Mouse (Mus musculus): ENCODE data around the gene Hnrnpl.

The Hnrnpl gene

GRCm38 (mm10) chr7:28790066-28790806 lies 18.1 kb upstream of the Hnrnpl start:
- no peak for DNase-seq (ENCODE audit: low spot score)

GRCm38 (mm10) chr7:28791706-28792105 lies 16.6 kb upstream of the Hnrnpl start:
- no peak for DNase-seq (ENCODE audit: low spot score)

DNA sequence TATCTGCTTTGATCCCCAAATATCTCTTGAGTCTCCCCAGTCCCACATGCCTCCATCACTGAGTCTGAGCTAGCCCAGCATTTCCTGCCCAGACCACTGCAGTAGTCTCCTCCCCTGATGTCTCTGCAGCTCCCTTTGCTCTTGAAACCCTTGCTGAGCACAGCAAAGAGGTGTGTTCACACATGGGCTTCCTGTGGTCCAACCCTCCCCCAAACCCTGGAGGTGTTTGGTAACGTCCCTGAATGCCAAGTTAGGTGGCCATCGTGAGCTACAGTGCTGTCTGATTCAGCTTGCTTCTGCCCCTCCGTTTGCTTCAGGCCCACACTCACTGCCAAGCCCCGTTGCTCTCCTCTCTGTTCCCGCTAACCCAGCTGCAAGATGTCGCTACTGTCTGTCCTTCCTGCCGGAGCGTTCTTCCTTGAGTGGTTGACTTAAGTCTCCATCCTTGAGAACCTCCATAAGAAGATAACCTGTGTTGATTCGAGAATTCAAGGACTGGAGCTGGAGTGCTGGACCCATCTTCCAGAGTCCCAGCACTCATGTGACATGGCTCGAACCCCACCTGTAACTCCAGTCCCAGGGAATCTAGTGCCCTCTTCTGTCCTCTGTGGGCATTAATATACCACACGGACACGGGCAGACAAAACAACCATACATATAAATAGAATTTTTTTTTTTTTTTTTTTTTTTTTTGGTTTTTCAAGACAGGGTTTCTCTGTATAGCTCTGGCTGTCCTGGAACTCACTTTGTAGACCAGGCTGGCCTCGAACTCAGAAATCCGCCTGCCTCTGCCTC lies 15.8 kb upstream of the Hnrnpl start:
- DNase-seq (ENCODE audit: low spot score), result no peak

- no peak for DNase-seq (ENCODE audit: low spot score)
These were observed 14.5 kb upstream of the Hnrnpl start for GRCm38 (mm10) chr7:28793834-28794233.

- DNase-seq (ENCODE audit: low spot score), result no peak
These were observed 13.8 kb upstream of the Hnrnpl start for GRCm38 (mm10) chr7:28794496-28794895.

- no peak for DNase-seq (ENCODE audit: low spot score)
These were observed 12.5 kb upstream of the Hnrnpl start for GRCm38 (mm10) chr7:28795832-28796231.

GRCm38 (mm10) chr7:28796562-28796975 lies 11.8 kb upstream of the Hnrnpl start:
- DNase-seq (ENCODE audit: low spot score), result peak; percentile 85

GRCm38 (mm10) chr7:28799994-28800393 lies 8.3 kb upstream of the Hnrnpl start:
- no peak for DNase-seq (ENCODE audit: low spot score)

DNA sequence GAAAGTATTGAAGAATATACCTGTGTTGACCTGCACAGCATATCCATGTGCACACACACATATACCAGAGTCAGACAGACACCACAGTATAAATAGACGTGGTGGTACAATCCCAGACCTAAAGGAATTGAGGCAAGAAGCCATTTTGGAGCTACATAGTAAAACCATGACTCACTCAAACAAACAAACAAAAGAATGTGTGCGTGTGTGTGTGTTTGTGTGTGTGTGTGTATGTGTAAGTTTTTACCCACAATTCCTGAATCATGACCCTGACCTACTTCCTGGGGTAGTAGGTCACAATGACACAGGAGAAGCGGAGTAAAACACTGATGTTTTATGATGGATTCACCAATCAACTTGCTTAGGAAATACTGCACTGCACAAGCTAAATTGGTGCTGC lies 6.9 kb upstream of the Hnrnpl start:
- no peak for DNase-seq (ENCODE audit: low spot score)

GRCm38 (mm10) chr7:28801901-28802670 lies 6.3 kb upstream of the Hnrnpl start:
- peak; percentile 61 for DNase-seq (ENCODE audit: low spot score)

DNA sequence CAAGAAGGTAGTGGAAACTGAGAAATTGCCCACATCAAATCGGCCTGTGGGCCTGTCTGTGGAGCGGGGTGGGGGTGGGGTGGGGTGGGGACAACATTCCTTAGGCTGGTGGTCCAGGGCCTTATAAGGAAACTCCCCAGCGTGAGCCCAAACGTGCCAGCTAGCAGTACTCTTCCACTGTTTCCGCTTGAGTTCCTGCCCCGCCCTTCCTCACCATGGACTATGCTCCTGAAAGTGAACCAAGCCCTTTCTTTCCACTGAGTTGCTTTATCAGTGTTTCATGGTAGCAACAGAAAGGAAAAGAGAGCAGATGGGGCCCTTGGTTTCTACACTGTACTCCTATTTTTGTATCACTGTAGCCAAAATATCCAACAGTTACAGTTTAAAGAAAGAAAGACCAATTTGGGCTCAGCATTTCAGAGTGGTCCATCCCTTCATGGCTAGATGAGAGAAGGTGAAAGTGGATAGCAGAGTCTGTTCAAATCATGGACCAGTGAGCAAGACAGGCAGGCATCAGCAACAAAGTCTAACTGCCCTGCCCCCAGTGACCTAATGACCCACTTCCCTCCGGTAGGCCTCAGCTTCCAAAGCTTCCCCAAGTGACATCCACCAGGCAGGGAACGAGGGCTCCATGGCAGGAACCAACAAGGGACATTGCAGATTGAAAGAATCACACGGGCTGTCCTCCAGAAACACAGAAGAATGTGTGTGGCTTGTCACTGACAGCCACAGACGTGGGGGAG lies 5.3 kb upstream of the Hnrnpl start:
- DNase-seq (ENCODE audit: low spot score), result no peak

GRCm38 (mm10) chr7:28803756-28804155 lies 4.6 kb upstream of the Hnrnpl start:
- no peak for DNase-seq (ENCODE audit: low spot score)

- DNase-seq (ENCODE audit: low spot score), result no peak
These were observed 1.5 kb upstream of the Hnrnpl start for GRCm38 (mm10) chr7:28806869-28807268.

- DNase-seq (ENCODE audit: low spot score), result no peak
These were observed 610 bp upstream of the Hnrnpl start for GRCm38 (mm10) chr7:28807641-28808220.

- DNase-seq (ENCODE audit: low spot score), result peak; percentile 97
These were observed 634 bp downstream of the Hnrnpl start for GRCm38 (mm10) chr7:28808957-28809393.

DNA sequence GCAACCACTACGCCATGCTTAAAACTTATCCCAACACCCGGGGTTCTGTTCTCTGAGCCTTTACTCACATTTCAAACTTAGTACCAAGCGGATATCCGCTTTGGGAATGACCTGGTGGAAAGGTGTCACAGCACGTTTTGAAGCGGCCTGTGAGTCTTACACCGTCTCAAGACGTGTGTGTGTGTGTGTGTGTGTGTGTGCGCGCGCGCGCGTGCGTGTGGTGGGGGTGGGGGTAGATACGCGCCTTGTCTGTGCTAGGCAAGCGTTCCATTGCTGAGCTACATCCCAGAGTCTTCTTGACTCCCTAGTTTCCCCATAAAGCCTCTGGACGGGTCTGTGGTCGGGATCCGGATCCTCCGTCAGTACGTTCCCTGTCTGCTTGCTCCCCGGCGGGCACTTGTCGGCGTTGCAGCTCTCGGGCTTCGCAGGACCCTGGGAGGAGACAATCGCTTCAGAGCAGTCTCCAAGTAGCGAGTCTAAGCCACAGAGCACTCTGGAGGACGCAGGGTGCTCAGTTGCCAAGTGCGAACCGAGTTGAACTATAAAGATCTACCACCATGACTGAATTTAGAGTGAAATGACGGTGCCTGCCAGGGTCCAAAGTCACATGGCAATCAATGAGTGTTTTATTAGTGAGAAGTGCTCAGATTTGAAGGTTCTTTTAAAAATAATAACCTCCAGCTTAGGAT lies 1.2 kb downstream of the Hnrnpl start:
- DNase-seq (ENCODE audit: low spot score), result peak; percentile 56

DNA sequence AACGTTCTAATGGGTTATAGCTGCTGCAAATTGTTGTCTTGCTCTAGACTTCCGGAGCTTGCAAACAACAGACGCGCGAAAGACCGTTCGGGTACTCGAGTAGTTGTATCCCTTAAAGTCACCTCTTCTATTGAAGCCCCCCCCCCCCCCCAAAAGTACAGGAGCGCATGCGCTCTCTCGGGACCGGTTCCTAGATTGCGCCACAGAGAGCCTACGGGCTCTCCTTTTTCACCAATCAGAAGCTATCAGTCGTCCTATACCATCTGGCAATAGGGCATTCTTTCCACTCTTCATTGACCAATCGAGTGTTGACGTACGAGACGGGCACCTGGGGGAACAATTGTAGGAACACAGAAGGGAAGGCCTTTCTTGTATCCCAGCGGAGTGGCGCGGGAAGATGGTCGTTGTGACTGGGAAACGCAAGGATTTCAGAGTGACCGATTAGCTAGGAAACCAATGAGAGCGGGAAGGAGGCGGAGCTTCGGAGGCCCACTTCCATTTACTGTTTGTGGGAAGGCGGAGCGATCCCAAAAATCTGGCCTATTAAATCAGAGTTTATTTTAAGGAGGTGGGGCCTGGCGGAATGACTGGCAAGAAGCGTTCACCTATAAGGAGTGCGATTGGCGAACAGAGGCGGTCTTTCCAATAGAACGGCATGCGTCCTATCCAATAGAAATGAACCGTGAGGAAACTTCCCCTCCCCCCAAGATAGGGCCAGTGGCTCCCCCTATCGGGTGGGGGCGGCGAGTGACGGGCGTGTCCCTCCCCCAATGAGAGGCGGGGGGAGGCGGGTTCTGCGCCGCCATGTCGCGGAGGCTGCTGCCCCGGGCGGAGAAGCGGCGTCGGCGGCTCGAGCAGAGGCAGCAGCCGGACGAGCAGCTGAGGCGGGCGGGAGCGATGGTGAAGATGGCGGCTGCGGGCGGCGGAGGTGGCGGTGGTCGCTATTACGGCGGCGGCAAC lies 2.0 kb downstream of the Hnrnpl start:
- peak; percentile 97 for DNase-seq (ENCODE audit: low spot score)

DNA sequence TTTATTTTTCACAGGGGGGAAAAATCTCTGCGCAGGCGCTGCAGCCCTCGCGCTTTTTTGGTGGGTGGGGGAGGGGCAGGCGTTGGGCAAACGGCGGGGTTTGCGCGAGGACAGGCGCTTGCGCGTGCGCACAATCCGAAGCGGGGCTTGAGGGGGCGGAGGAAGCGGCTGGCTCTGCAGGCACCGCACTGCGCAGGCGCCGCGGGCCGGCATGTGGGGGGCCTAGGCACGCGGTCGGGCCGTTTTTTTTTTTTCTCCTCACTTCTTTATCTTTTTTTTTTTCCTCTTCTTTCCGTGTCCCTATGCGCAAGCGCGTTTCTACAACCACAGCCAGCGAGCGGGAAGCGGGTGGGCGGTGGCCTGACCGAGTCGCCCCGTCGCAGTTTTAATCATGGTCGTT lies 2.9 kb downstream of the Hnrnpl start:
- peak; percentile 93 for DNase-seq (ENCODE audit: low spot score)

DNA sequence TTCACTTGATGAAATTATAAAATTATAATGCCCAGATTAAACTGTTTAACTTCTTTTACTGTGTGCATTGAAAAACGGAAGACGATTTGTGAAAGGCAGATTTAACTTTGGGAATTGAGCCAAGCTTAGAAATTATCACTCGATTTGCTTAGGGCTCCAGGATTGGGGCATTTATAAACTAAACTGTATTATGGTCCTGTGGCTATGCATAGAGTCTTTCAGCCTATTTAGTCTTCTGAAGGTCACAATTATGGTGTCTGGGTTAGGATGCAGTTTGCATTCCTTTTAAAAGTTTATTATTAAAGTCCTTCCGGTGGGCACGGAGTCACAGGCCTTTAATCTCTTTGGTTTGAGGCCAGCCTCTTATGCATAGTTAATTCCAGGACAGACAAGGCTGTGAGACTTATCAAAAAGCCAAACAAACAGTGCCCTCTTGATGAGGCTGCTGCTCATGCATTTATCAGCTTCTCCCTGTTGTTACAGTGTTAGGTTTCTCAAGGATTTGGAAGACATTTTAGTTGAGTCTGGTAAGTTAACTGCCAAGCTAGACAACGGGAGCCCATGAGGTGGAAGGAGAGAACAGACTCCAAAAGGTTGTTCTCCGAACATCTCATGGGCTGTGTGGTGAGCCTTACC lies 3.4 kb downstream of the Hnrnpl start:
- DNase-seq (ENCODE audit: low spot score), result no peak

All from urinary bladder, postnatal 25 days (tissue).